Mouse (Mus musculus): ENCODE data around the gene Tom1l1. TPM values are rescaled to one million over a fixed set of nuclear protein-coding genes. Genes with fewer than 3 reads are reported as not detected.

The Tom1l1 gene
- polyA plus RNA-seq, 1 experiment from 2014 or later = 50.3 TPM

GRCm38 (mm10) chr11:90678582-90678981 lies 9.6 kb downstream of the Tom1l1 start:
- H3K4me2 ChIP-seq (ENCODE audit: low read depth, low read length) = peak overlapping the region; percentile 71
- H3K27ac ChIP-seq (ENCODE audit: low read length) = peak overlapping the region; percentile 40
- peaks cover 46% of the 10 kb centered on the region for H3K36me3 ChIP-seq (ENCODE audit: control insufficient read depth, insufficient read depth)
- H3K4me1 ChIP-seq (ENCODE audit: control insufficient read depth, low read depth, low read length) = peaks cover 31% of the 10 kb centered on the region
- no peaks in the 10 kb centered on the region for H3K27me3 ChIP-seq (ENCODE audit: control insufficient read depth, insufficient read depth, low read depth, low read length)
- no peak for ATAC-seq (ENCODE audit: low read depth)
- H3K9me3 ChIP-seq (replicated peaks; ENCODE audit: control insufficient read depth, low read length) = no peaks in the 10 kb centered on the region
- H3K4me3 ChIP-seq (ENCODE audit: low read depth, low read length) = peak overlapping the region; percentile 60
- H3K9ac ChIP-seq (ENCODE audit: low read depth, low read length) = no peak overlapping the region
- 94% methylated on average over 5 of the region's 5 CpGs for WGBS (ENCODE audit: insufficient replicate concordance)

- H3K27me3 ChIP-seq (ENCODE audit: control insufficient read depth, insufficient read depth, low read depth, low read length) = no peaks in the 10 kb centered on the region
- 62% methylated on average over 8 of the region's 8 CpGs for WGBS (ENCODE audit: insufficient replicate concordance)
- H3K4me2 ChIP-seq (ENCODE audit: low read depth, low read length) = peak overlapping the region; percentile 71
- H3K4me3 ChIP-seq (ENCODE audit: low read depth, low read length) = peak overlapping the region; percentile 60
- peaks cover 47% of the 10 kb centered on the region for H3K36me3 ChIP-seq (ENCODE audit: control insufficient read depth, insufficient read depth)
- H3K4me1 ChIP-seq (ENCODE audit: control insufficient read depth, low read depth, low read length) = peaks cover 31% of the 10 kb centered on the region
- H3K9ac ChIP-seq (ENCODE audit: low read depth, low read length) = peak overlapping the region; percentile 65
- ATAC-seq (ENCODE audit: low read depth) = no peak
- H3K27ac ChIP-seq (ENCODE audit: low read length) = peak overlapping the region; percentile 40
- H3K9me3 ChIP-seq (replicated peaks; ENCODE audit: control insufficient read depth, low read length) = no peaks in the 10 kb centered on the region
These were observed 10.3 kb downstream of the Tom1l1 start for GRCm38 (mm10) chr11:90677771-90678288.

- H3K27ac ChIP-seq (ENCODE audit: low read length) = peak overlapping the region; percentile 83
- H3K36me3 ChIP-seq (ENCODE audit: control insufficient read depth, insufficient read depth) = peaks cover 44% of the 10 kb centered on the region
- H3K9ac ChIP-seq (ENCODE audit: low read depth, low read length) = peak overlapping the region; percentile 65
- peak; percentile 22; the same call in 1 of the 2 replicates for ATAC-seq (ENCODE audit: low read depth)
- WGBS (ENCODE audit: insufficient replicate concordance) = 77% methylated on average over 7 of the region's 7 CpGs
- peak overlapping the region; percentile 71 for H3K4me2 ChIP-seq (ENCODE audit: low read depth, low read length)
- H3K27me3 ChIP-seq (ENCODE audit: control insufficient read depth, insufficient read depth, low read depth, low read length) = no peaks in the 10 kb centered on the region
- peak overlapping the region; percentile 60 for H3K4me3 ChIP-seq (ENCODE audit: low read depth, low read length)
- H3K4me1 ChIP-seq (ENCODE audit: control insufficient read depth, low read depth, low read length) = peaks cover 31% of the 10 kb centered on the region
- H3K9me3 ChIP-seq (replicated peaks; ENCODE audit: control insufficient read depth, low read length) = no peaks in the 10 kb centered on the region
These were observed 11.1 kb downstream of the Tom1l1 start for GRCm38 (mm10) chr11:90677027-90677426.

- Histone ChIP-seq H3K4me1 (ENCODE audit: control insufficient read depth, low read depth, low read length) (peaks cover 31% of the 10 kb centered on the region), H3K9me3 (replicated peaks; ENCODE audit: control insufficient read depth, low read length) (no peaks in the 10 kb centered on the region), H3K9ac (ENCODE audit: low read depth, low read length) (peak overlapping the region; percentile 65), H3K4me3 (ENCODE audit: low read depth, low read length) (peak overlapping the region; percentile 60), H3K27me3 (ENCODE audit: control insufficient read depth, insufficient read depth, low read depth, low read length) (no peaks in the 10 kb centered on the region), H3K4me2 (ENCODE audit: low read depth, low read length) (peak overlapping the region; percentile 71), H3K36me3 (ENCODE audit: control insufficient read depth, insufficient read depth) (peaks cover 45% of the 10 kb centered on the region), H3K27ac (ENCODE audit: low read length) (peak overlapping the region; percentile 88)
- peak; percentile 99 for ATAC-seq (ENCODE audit: low read depth)
- 12% methylated on average over 5 of the region's 5 CpGs for WGBS (ENCODE audit: insufficient replicate concordance)
These were observed 12.6 kb downstream of the Tom1l1 start for GRCm38 (mm10) chr11:90675479-90676110.

GRCm38 (mm10) chr11:90667325-90667724 lies 20.8 kb downstream of the Tom1l1 start:
- Histone ChIP-seq H3K4me1 (ENCODE audit: control insufficient read depth, low read depth, low read length) (peaks cover 52% of the 10 kb centered on the region), H3K4me2 (ENCODE audit: low read depth, low read length) (no peak overlapping the region), H3K4me3 (ENCODE audit: low read depth, low read length) (no peak overlapping the region), H3K27ac (ENCODE audit: low read length) (peak overlapping the region; percentile 25; the same call in 1 of the 2 replicates), H3K9me3 (replicated peaks; ENCODE audit: control insufficient read depth, low read length) (no peaks in the 10 kb centered on the region), H3K27me3 (ENCODE audit: control insufficient read depth, insufficient read depth, low read depth, low read length) (no peaks in the 10 kb centered on the region), H3K36me3 (ENCODE audit: control insufficient read depth, insufficient read depth) (peaks cover 21% of the 10 kb centered on the region), H3K9ac (ENCODE audit: low read depth, low read length) (no peak overlapping the region)
- ATAC-seq (ENCODE audit: low read depth) = no peak
- WGBS (ENCODE audit: insufficient replicate concordance) = 74% methylated on average over 6 of the region's 6 CpGs

- no peaks in the 10 kb centered on the region for H3K9me3 ChIP-seq (replicated peaks; ENCODE audit: control insufficient read depth, low read length)
- WGBS (ENCODE audit: insufficient replicate concordance) = 19% methylated on average over 4 of the region's 4 CpGs
- no peaks in the 10 kb centered on the region for H3K27me3 ChIP-seq (ENCODE audit: control insufficient read depth, insufficient read depth, low read depth, low read length)
- peaks cover 21% of the 10 kb centered on the region for H3K36me3 ChIP-seq (ENCODE audit: control insufficient read depth, insufficient read depth)
- peak overlapping the region; percentile 8 for H3K9ac ChIP-seq (ENCODE audit: low read depth, low read length)
- peak overlapping the region; percentile 20 for H3K4me3 ChIP-seq (ENCODE audit: low read depth, low read length)
- H3K4me1 ChIP-seq (ENCODE audit: control insufficient read depth, low read depth, low read length) = peaks cover 55% of the 10 kb centered on the region
- H3K4me2 ChIP-seq (ENCODE audit: low read depth, low read length) = peak overlapping the region; percentile 22
- peak overlapping the region; percentile 97 for H3K27ac ChIP-seq (ENCODE audit: low read length)
- peak; percentile 76 for ATAC-seq (ENCODE audit: low read depth)
These were observed 21.2 kb downstream of the Tom1l1 start for GRCm38 (mm10) chr11:90666916-90667315.

- H3K36me3 ChIP-seq (ENCODE audit: control insufficient read depth, insufficient read depth) = peaks cover 26% of the 10 kb centered on the region
- 27% methylated on average over 3 of the region's 3 CpGs for WGBS (ENCODE audit: insufficient replicate concordance)
- ATAC-seq (ENCODE audit: low read depth) = peak; percentile 64
- H3K4me3 ChIP-seq (ENCODE audit: low read depth, low read length) = peak overlapping the region; percentile 20
- peak overlapping the region; percentile 22 for H3K4me2 ChIP-seq (ENCODE audit: low read depth, low read length)
- peaks cover 55% of the 10 kb centered on the region for H3K4me1 ChIP-seq (ENCODE audit: control insufficient read depth, low read depth, low read length)
- peak overlapping the region; percentile 8 for H3K9ac ChIP-seq (ENCODE audit: low read depth, low read length)
- no peaks in the 10 kb centered on the region for H3K27me3 ChIP-seq (ENCODE audit: control insufficient read depth, insufficient read depth, low read depth, low read length)
- peak overlapping the region; percentile 97 for H3K27ac ChIP-seq (ENCODE audit: low read length)
- no peaks in the 10 kb centered on the region for H3K9me3 ChIP-seq (replicated peaks; ENCODE audit: control insufficient read depth, low read length)
These were observed 21.9 kb downstream of the Tom1l1 start for GRCm38 (mm10) chr11:90666144-90666757.

GRCm38 (mm10) chr11:90665161-90665560 lies 23.0 kb downstream of the Tom1l1 start:
- WGBS (ENCODE audit: insufficient replicate concordance) = 49% methylated on average over 6 of the region's 6 CpGs
- Histone ChIP-seq H3K27me3 (ENCODE audit: control insufficient read depth, insufficient read depth, low read depth, low read length) (no peaks in the 10 kb centered on the region), H3K9ac (ENCODE audit: low read depth, low read length) (peak overlapping the region; percentile 67), H3K4me2 (ENCODE audit: low read depth, low read length) (peak overlapping the region; percentile 63; the same call in 1 of the 2 replicates), H3K36me3 (ENCODE audit: control insufficient read depth, insufficient read depth) (peaks cover 25% of the 10 kb centered on the region), H3K4me3 (ENCODE audit: low read depth, low read length) (no peak overlapping the region; the same call in 1 of the 2 replicates), H3K27ac (ENCODE audit: low read length) (peak overlapping the region; percentile 97), H3K9me3 (replicated peaks; ENCODE audit: control insufficient read depth, low read length) (no peaks in the 10 kb centered on the region), H3K4me1 (ENCODE audit: control insufficient read depth, low read depth, low read length) (peaks cover 55% of the 10 kb centered on the region)
- no peak for ATAC-seq (ENCODE audit: low read depth)

All from liver, embryonic 16.5 days (tissue).